10 mouse cellular contexts compared by ENCODE assay signal in the genomic region with DNA sequence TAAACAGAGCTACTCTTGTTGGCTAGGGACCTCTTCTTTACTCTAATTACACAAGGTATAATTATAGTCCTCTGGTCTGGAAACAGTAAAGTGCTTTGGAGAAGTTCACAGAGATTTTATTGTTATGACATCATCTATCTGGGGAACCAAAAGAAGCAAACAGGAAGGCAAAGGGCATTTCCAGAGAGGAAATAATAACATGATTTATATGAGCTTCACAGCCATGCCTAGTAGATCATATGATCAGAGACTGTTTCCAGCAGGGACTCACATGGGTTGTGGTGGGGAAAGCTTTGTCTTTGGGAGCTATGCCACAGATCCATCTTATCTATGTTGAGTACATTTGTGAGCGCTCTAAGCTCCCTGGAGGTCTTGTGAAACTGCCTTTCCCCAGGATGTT.
DNase-seq lines count a peak whose midpoint lies in the region; ATAC-seq and TF ChIP-seq lines count a peak whose summit lies in the region.
"Had no signal": no experiment of that assay in that cellular context is flagged by ENCODE, and none has a peak within 500 bp of the region (broad histone marks: within the 10 kb centered on the region; RNA-seq: fewer than 3 reads in every experiment).

No protein-coding gene starts in this region.

- H3K4me2 ChIP-seq in limb, embryonic 14.5 days (replicated peaks; ENCODE audit: low read depth, low read length, severe bottlenecking): no peak overlapping the region
- H3K4me2 ChIP-seq in midbrain, embryonic 15.5 days: no peak overlapping the region
- H3K4me2 ChIP-seq: neural tube, embryonic 12.5 days had no signal

- H3K9me3 ChIP-seq in limb, embryonic 14.5 days (ENCODE audit: control insufficient read depth, low read length): no peaks in the 10 kb centered on the region
- H3K9me3 ChIP-seq in midbrain, embryonic 15.5 days: no peaks in the 10 kb centered on the region
- H3K9me3 ChIP-seq: neural tube, embryonic 12.5 days had no signal

- no peaks in the 10 kb centered on the region for H3K27me3 ChIP-seq in limb, embryonic 14.5 days (ENCODE audit: control insufficient read depth, insufficient read depth, low read length)
- H3K27me3 ChIP-seq in midbrain, embryonic 15.5 days (replicated peaks): peaks cover 5% of the 10 kb centered on the region; the same call in 1 of the 2 replicates

- peaks cover 17% of the 10 kb centered on the region for H3K4me1 ChIP-seq in limb, embryonic 14.5 days (ENCODE audit: control insufficient read depth, insufficient read depth, low read length)
- peaks cover 37% of the 10 kb centered on the region for H3K4me1 ChIP-seq in midbrain, embryonic 15.5 days

- peak; percentile 68; the same call in 1 of the 2 replicates for ATAC-seq in limb, embryonic 14.5 days (ENCODE audit: low FRiP score, low read depth)
- no peak for ATAC-seq in midbrain, embryonic 15.5 days (replicated peaks)
- ATAC-seq: forebrain, embryonic 14.5 days had no signal

- DNase-seq in gastrocnemius, adult 2 months: no peak
- no peak for DNase-seq in gastrocnemius, postnatal 10 days
- DNase-seq in urinary bladder, postnatal 14 days (ENCODE audit: low spot score): peak; percentile 10
- no peak for DNase-seq in urinary bladder, postnatal 25 days (ENCODE audit: low spot score)
- DNase-seq in limb, embryonic 14.5 days (ENCODE audit: low spot score): peak; percentile 41
- DNase-seq in cerebellum, postnatal 14 days: no peak
- DNase-seq in cerebellum, adult 11-12 months: no peak

- no peak overlapping the region for H3K4me3 ChIP-seq in gastrocnemius, adult 2 months
- H3K4me3 ChIP-seq in limb, embryonic 14.5 days (replicated peaks; ENCODE audit: low read length): no peak overlapping the region
- H3K4me3 ChIP-seq in midbrain, embryonic 15.5 days: no peak overlapping the region
- H3K4me3 ChIP-seq: neural tube, embryonic 12.5 days had no signal

- H3K27ac ChIP-seq in gastrocnemius, adult 2 months: peak overlapping the region; percentile 50
- H3K27ac ChIP-seq in limb, embryonic 14.5 days (replicated peaks; ENCODE audit: low read depth, low read length): no peak overlapping the region
- no peak overlapping the region for H3K27ac ChIP-seq in midbrain, embryonic 15.5 days
- H3K27ac ChIP-seq: neural tube, embryonic 12.5 days had no signal

- no peaks in the 10 kb centered on the region for H3K36me3 ChIP-seq in limb, embryonic 14.5 days (ENCODE audit: control insufficient read depth, insufficient read depth, low read length)
- H3K36me3 ChIP-seq in midbrain, embryonic 15.5 days (replicated peaks): no peaks in the 10 kb centered on the region
- H3K36me3 ChIP-seq: neural tube, embryonic 12.5 days had no signal

- WGBS in limb, embryonic 14.5 days: 76% methylated on average over 1 of the region's 1 CpGs
- WGBS in midbrain, embryonic 15.5 days: 95% methylated on average over 1 of the region's 1 CpGs

- TF ChIP-seq POLR2A in limb, embryonic 14.5 days (IDR thresholded peaks at IDR 0.05; ENCODE audit: borderline replicate concordance, extremely low read depth, insufficient read depth, insufficient read length): no peak

- no peak overlapping the region for H3K9ac ChIP-seq in limb, embryonic 14.5 days (ENCODE audit: low read depth, low read length, severe bottlenecking)
- no peak overlapping the region for H3K9ac ChIP-seq in midbrain, embryonic 15.5 days
- H3K9ac ChIP-seq: neural tube, embryonic 12.5 days had no signal

- no peak for TF ChIP-seq CTCF in gastrocnemius, adult 2 months (IDR thresholded peaks at IDR 0.05)

- intact Hi-C loops in gastrocnemius, adult 2 months (cut with DNase I): no loop called here

Comparison
In these comparisons a context has a peak if more than half of its experiments do, and no peak if none do; other contexts are left out.
1. DNase-seq: peak in urinary bladder, postnatal 14 days (single experiment) and limb, embryonic 14.5 days (single experiment); none in gastrocnemius, adult 2 months (single experiment), gastrocnemius, postnatal 10 days (single experiment), urinary bladder, postnatal 25 days (single experiment), cerebellum, postnatal 14 days (0 of 2) and cerebellum, adult 11-12 months (single experiment).